ENCODE assay signal across 7 mouse cellular contexts in the genomic region with DNA sequence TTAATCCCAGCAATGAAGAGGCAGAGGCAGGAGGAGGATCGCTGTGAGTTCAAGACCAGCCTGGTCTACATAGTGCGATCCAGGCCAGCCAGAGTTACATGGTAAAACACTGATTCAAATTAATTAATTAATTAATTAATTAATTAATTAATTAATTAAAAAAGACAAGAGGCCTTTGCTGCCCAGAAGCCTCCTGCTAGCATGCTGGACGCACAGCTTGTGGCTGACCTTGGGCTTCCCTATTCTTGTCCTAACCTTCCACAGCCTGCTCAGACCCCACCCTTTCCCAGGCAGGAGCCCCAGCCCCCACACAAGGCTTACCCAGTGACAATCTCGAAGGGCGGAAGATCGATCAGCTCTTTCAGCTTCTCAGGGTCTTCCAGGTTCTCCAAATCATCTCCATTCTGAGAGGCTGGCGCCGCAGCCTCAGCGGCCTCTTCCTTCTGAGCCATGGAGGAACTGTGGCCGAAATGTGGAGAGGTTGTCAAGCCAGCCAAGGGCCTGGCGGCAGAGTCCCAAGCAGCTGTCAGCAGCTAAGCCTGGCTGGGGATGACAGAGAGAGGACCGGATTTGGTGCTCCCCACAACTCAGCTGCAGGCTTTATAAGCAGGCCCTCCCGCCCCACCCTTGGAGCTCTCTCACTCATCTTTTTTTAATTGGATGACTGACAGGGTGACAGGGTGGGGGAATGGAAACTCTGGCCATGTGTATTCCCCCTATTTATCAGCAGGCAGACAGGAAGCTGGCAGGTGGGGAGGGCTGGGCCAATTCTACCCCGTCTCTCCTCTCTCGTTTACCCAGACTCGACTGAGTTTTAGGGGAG. TPM values are rescaled to one million over a fixed set of nuclear protein-coding genes. Genes with fewer than 3 reads are reported as not detected.
DNase-seq lines count a peak whose midpoint lies in the region; ATAC-seq and TF ChIP-seq lines count a peak whose summit lies in the region.

Gene Apobec2, minus strand, starts transcription at position 773 of the 823 bp plus-strand sequence.

- H3K4me3 ChIP-seq in MEL (ENCODE audit: control insufficient read depth in 1 of 2, insufficient read depth in 1 of 2, low read depth in 2 of 2, low read length in 2 of 2), result no peak within 1 kb of the TSS
- H3K4me3 ChIP-seq in heart, embryonic 14.5 days (ENCODE audit: control insufficient read depth in 1 of 2, insufficient read depth in 1 of 2, low read depth in 1 of 2, low read length in 2 of 2), result peak within 1 kb of the TSS; percentile 56
- no peak within 1 kb of the TSS for H3K4me3 ChIP-seq in liver, embryonic 12.5 days
- H3K4me3 ChIP-seq in kidney, adult 2 months (ENCODE audit: insufficient read depth, low read depth, low read length), result no peak within 1 kb of the TSS

- H3K4me2 ChIP-seq in heart, embryonic 14.5 days (ENCODE audit: low read length), result peak within 1 kb of the TSS; percentile 76
- peak within 1 kb of the TSS; percentile 40 for H3K4me2 ChIP-seq in liver, embryonic 12.5 days

- no peak within 1 kb of the TSS for H3K27ac ChIP-seq in MEL (ENCODE audit: control insufficient read depth, low read depth, low read length)
- peak within 1 kb of the TSS; percentile 94 to 96 for H3K27ac ChIP-seq in heart, embryonic 14.5 days (replicated peaks in 1 of 2; ENCODE audit: control insufficient read depth in 1 of 2, insufficient read depth in 1 of 2, low read depth in 2 of 2, low read length in 2 of 2)
- peak within 1 kb of the TSS; percentile 42; the same call in 1 of the 2 replicates for H3K27ac ChIP-seq in liver, embryonic 12.5 days
- H3K27ac ChIP-seq in kidney, adult 2 months (ENCODE audit: insufficient read depth, low read depth, low read length), result no peak within 1 kb of the TSS

- H3K79me2 ChIP-seq in MEL (ENCODE audit: control insufficient read depth, insufficient read depth, low read length, poor library complexity), result no peaks in the 10 kb centered on the region

- no peak within 1 kb of the TSS for H3K9ac ChIP-seq in MEL (ENCODE audit: control insufficient read depth, low read depth, low read length, poor library complexity, severe bottlenecking)
- peak within 1 kb of the TSS; percentile 79 for H3K9ac ChIP-seq in heart, embryonic 14.5 days (ENCODE audit: low read length)
- peak within 1 kb of the TSS; percentile 37; the same call in 1 of the 2 replicates for H3K9ac ChIP-seq in liver, embryonic 12.5 days

- H3K4me1 ChIP-seq in MEL (ENCODE audit: control insufficient read depth in 1 of 2, insufficient read depth in 2 of 2, low read length in 2 of 2), result peaks cover 2 to 10% of the 10 kb centered on the region in 2 experiments; a peak in 2 of 4 replicates
- peaks cover 46 to 66% of the 10 kb centered on the region in 2 experiments for H3K4me1 ChIP-seq in heart, embryonic 14.5 days (ENCODE audit: control insufficient read depth in 2 of 2, insufficient read depth in 2 of 2, low read length in 2 of 2)
- peaks cover 57% of the 10 kb centered on the region for H3K4me1 ChIP-seq in liver, embryonic 12.5 days
- peaks cover under 1% of the 10 kb centered on the region; the same call in 1 of the 2 replicates for H3K4me1 ChIP-seq in kidney, adult 2 months (ENCODE audit: control insufficient read depth, insufficient read depth, low read length)

- no peaks in the 10 kb centered on the region for H3K27me3 ChIP-seq in MEL (ENCODE audit: control insufficient read depth in 1 of 2, insufficient read depth in 2 of 2, low read length in 2 of 2)
- H3K27me3 ChIP-seq in heart, embryonic 14.5 days (ENCODE audit: control insufficient read depth, insufficient read depth, low read length), result no peaks in the 10 kb centered on the region
- H3K27me3 ChIP-seq in liver, embryonic 12.5 days (replicated peaks), result no peaks in the 10 kb centered on the region
- H3K27me3 ChIP-seq in kidney, adult 2 months (replicated peaks; ENCODE audit: control insufficient read depth, insufficient read depth, low read length), result no peaks in the 10 kb centered on the region

- TF ChIP-seq EP300 in MEL (IDR thresholded peaks at IDR 0.05; ENCODE audit: low read depth in 1 of 2, low read length in 2 of 2), result no peak

- 11% methylated on average over 16 of the region's 16 CpGs for WGBS in heart, embryonic 14.5 days
- WGBS in liver, embryonic 12.5 days (ENCODE audit: insufficient replicate concordance), result 25% methylated on average over 16 of the region's 16 CpGs
- 91% methylated on average over 16 of the region's 16 CpGs for WGBS in kidney, adult 2 months

- peak; percentile 72 for ATAC-seq in heart, embryonic 14.5 days (ENCODE audit: insufficient number of reproducible peaks, insufficient read depth, low FRiP score, low read depth)
- ATAC-seq in liver, embryonic 12.5 days, result peak; percentile 62

- no peaks in the 10 kb centered on the region for H3K9me3 ChIP-seq in MEL (replicated peaks; ENCODE audit: insufficient read depth, low read length)
- H3K9me3 ChIP-seq in heart, embryonic 14.5 days (ENCODE audit: control insufficient read depth, low read length), result no peaks in the 10 kb centered on the region
- H3K9me3 ChIP-seq in liver, embryonic 12.5 days (replicated peaks), result no peaks in the 10 kb centered on the region

- TF ChIP-seq POLR2A in MEL (IDR thresholded peaks at IDR 0.05; ENCODE audit: control insufficient read depth in 1 of 2, insufficient read depth in 1 of 2, low read depth in 1 of 2, low read length in 2 of 2, poor library complexity in 1 of 2), result no peak
- TF ChIP-seq POLR2A in kidney, adult 2 months (IDR thresholded peaks at IDR 0.05; ENCODE audit: low read depth, low read length), result no peak

- no peak for TF ChIP-seq RAD21 in MEL (IDR thresholded peaks at IDR 0.05; ENCODE audit: low read depth, low read length)

- peaks cover 0 to 6% of the 10 kb centered on the region in 2 experiments; a peak in 1 of 4 replicates for H3K36me3 ChIP-seq in MEL (ENCODE audit: control insufficient read depth in 1 of 2, insufficient read depth in 2 of 2, low read length in 2 of 2)
- peaks cover 16% of the 10 kb centered on the region for H3K36me3 ChIP-seq in heart, embryonic 14.5 days (ENCODE audit: control insufficient read depth, insufficient read depth, low read length)
- no peaks in the 10 kb centered on the region for H3K36me3 ChIP-seq in liver, embryonic 12.5 days
- H3K36me3 ChIP-seq in kidney, adult 2 months (ENCODE audit: control insufficient read depth, insufficient read depth, low read length), result no peaks in the 10 kb centered on the region

- peak; percentile 35 for DNase-seq in CD4-positive helper T cell, adult 2 months (ENCODE audit: low read depth, low spot score)
- DNase-seq in MEL (ENCODE audit: low read depth, low spot score), result peak; percentile 49
- DNase-seq in layer of hippocampus, adult 9-10 months (ENCODE audit: low spot score), result no peak
- DNase-seq in urinary bladder, postnatal 4 days (ENCODE audit: low spot score in 2 of 2), result no peak
- no peak for DNase-seq in kidney, adult 2 months

- TF ChIP-seq CTCF in MEL (IDR thresholded peaks at IDR 0.05 in 2 of 3, conservative IDR thresholded peaks at IDR 0.05 in 1 of 3; ENCODE audit: control insufficient read depth in 1 of 3, insufficient read depth in 1 of 3, low read depth in 2 of 3, low read length in 3 of 3, poor library complexity in 1 of 3, severe bottlenecking in 1 of 3), result no peak
- TF ChIP-seq CTCF in kidney, adult 2 months (conservative IDR thresholded peaks at IDR 0.05; ENCODE audit: insufficient read depth, insufficient read length, low read depth, low read length), result no peak

TF ChIP-seq in MEL, 35 proteins besides CTCF, POLR2A, EP300 and RAD21:
- TF ChIP-seq USF1 (IDR thresholded peaks at IDR 0.05; ENCODE audit: low read depth, low read length) (no peak), MYC (IDR thresholded peaks at IDR 0.05; ENCODE audit: low read depth, low read length) (no peak), BHLHE40 (IDR thresholded peaks at IDR 0.05; ENCODE audit: borderline replicate concordance, low read depth, low read length) (no peak), MAX (IDR thresholded peaks at IDR 0.05; ENCODE audit: low read length) (no peak), NELFE (IDR thresholded peaks at IDR 0.05; ENCODE audit: low read depth, low read length) (no peak), ZC3H11A (IDR thresholded peaks at IDR 0.05; ENCODE audit: low read depth, low read length) (no peak), UBTF (IDR thresholded peaks at IDR 0.05; ENCODE audit: borderline replicate concordance, insufficient read depth, low read depth, low read length) (no peak)

RNA-seq across cellular contexts. Expression of gene Apobec2, which starts in this region (rescaled TPM):
- 0.19 and 0.23 TPM in 2 replicates for total RNA-seq in MEL (2012; rRNA removed)
- under 1 TPM in 1 of 2 experiments, not detected in 1; 0.42 TPM for polyA plus RNA-seq in MEL (2012; ENCODE audit: insufficient read depth in 1 of 2, insufficient read length in 2 of 2, low read depth in 1 of 2, low replicate concordance in 2 of 2, missing spikeins in 1 of 2)
- polyA plus RNA-seq in heart, embryonic 14.5 days (2014; fragmentation: Nextera tagmentation; extraction: Ambion mirVana), result 233 and 243 TPM in 2 replicates
- 0.83 and 1.2 TPM in 2 replicates for polyA plus RNA-seq in liver, embryonic 12.5 days (2016; fragmentation: Nextera tagmentation; extraction: Ambion mirVana)
- 2.0 and 6.0 TPM in 2 replicates for polyA plus RNA-seq in kidney, adult 2 months (2012; rRNA removed)

Comparison
In these comparisons a context has a peak if more than half of its experiments do, and no peak if none do; other contexts are left out.
1. RNA of gene Apobec2 (polyA plus RNA-seq): 233 to 243 TPM in heart, embryonic 14.5 days; 2.0 to 6.0 TPM in kidney, adult 2 months, 0.83 to 1.2 TPM in liver, embryonic 12.5 days and 0.42 TPM in MEL; every median in the first group is over 10 times any median in the second.
2. Peak in DNase-seq in MEL; RNA of the gene not detected or under 1 TPM.
3. H3K27ac ChIP-seq: peak in heart, embryonic 14.5 days (2 of 2) and liver, embryonic 12.5 days (single experiment); none in MEL (single experiment) and kidney, adult 2 months (single experiment).
4. H3K4me3 ChIP-seq: peak in heart, embryonic 14.5 days (2 of 2); none in MEL (0 of 2), liver, embryonic 12.5 days (single experiment) and kidney, adult 2 months (single experiment).